Mouse (Mus musculus) liver, embryonic 14.5 days (tissue): ENCODE measurements around the gene Gm49486.

Experiments
- CTCF ChIP-seq: IDR thresholded peaks from 2 replicates; pipeline ENCODE4 v1.5.1; 2016; ENCODE audit warnings: antibody characterized with exemption, low read depth, control low read depth
- EP300 ChIP-seq: IDR thresholded peaks from 2 replicates; pipeline ENCODE4 v1.6.1; 2016; ENCODE audit warnings: antibody characterized with exemption, low read depth

GRCm38 (mm10) chr15:79219572-79219971, 9.6 kb upstream of the Gm49486 start:
- TF ChIP-seq CTCF = no peak
- no peak for TF ChIP-seq EP300
